Mouse (Mus musculus) ES-E14 (cell line): Measurements from ENCODE around the gene 3110082I17Rik. TPM values are rescaled to one million over a fixed set of nuclear protein-coding genes. Genes with fewer than 3 reads are reported as not detected.
A peak's percentile ranks its signal among the peaks of the same experiment; 100 is the strongest.

Experiments used
- DNase-seq: peaks from one replicate; pipeline ENCODE4 v3.0.0-alpha.2; 2013; ENCODE audit warnings: low read depth, low spot score
- H3K27ac ChIP-seq: 2 replicates; pipeline ENCODE4 v1.5.1; 2012; ENCODE audit warnings: low read depth, mild to moderate bottlenecking, low read length, moderate library complexity, mixed read lengths; ENCODE audit not compliant: poor library complexity, insufficient read depth, severe bottlenecking
- H3K36me3 ChIP-seq: 2 replicates; pipeline ENCODE4 v1.6.1; 2012; ENCODE audit warnings: mild to moderate bottlenecking, low read length, moderate library complexity, mixed read lengths; ENCODE audit not compliant: control insufficient read depth, poor library complexity, insufficient read depth, severe bottlenecking
- H3K4me1 ChIP-seq, 2 experiments: fragments of 150-350 bp in 1 of 2; sonication (generic) in 1 of 2; 2 replicates each; pipeline ENCODE4 v1.6.1; 2012; ENCODE audit warnings: low read length in 2 of 2, mild to moderate bottlenecking in 1 of 2, mixed read lengths in 1 of 2; ENCODE audit not compliant: control insufficient read depth in 2 of 2, insufficient read depth in 2 of 2, poor library complexity in 1 of 2
- H3K4me3 ChIP-seq, 2 experiments: fragments of 150-350 bp in 1 of 2; sonication (generic) in 1 of 2; 2 replicates each; pipeline ENCODE4 v1.5.1; 2012; ENCODE audit warnings: low read length in 2 of 2, low read depth in 1 of 2, mild to moderate bottlenecking in 1 of 2, mixed read lengths in 1 of 2; ENCODE audit not compliant: insufficient read depth in 1 of 2, poor library complexity in 1 of 2, severe bottlenecking in 1 of 2
- H3K9ac ChIP-seq: 2 replicates; pipeline ENCODE4 v1.6.1; 2012; ENCODE audit warnings: low read depth, mild to moderate bottlenecking, low read length, mixed read lengths; ENCODE audit not compliant: poor library complexity, insufficient read depth, severe bottlenecking
- H3K9me3 ChIP-seq: fragments of 150-350 bp; sonication (generic); 2 replicates; pipeline ENCODE4 v1.6.1; 2012; ENCODE audit warnings: low read depth, mild to moderate bottlenecking, low read length; ENCODE audit not compliant: control insufficient read depth, insufficient read depth
- CHD2 ChIP-seq: IDR thresholded peaks from 2 replicates; pipeline ENCODE4 v1.6.1; 2014; ENCODE audit warnings: mild to moderate bottlenecking, low read depth, low read length, inconsistent platforms
- HCFC1 ChIP-seq: IDR thresholded peaks from 2 replicates; pipeline ENCODE4 v1.6.1; 2012; ENCODE audit warnings: low read length, inconsistent platforms, borderline replicate concordance; ENCODE audit not compliant: insufficient read depth
- MAFK ChIP-seq: IDR thresholded peaks from 2 replicates; pipeline ENCODE4 v1.6.1; 2014; ENCODE audit warnings: mild to moderate bottlenecking, low read depth, low read length, inconsistent platforms; ENCODE audit not compliant: insufficient read depth
- ZC3H11A ChIP-seq: IDR thresholded peaks from 2 replicates; pipeline ENCODE4 v1.6.1; 2012; ENCODE audit warnings: low read depth, mild to moderate bottlenecking, inconsistent platforms, low read length, borderline replicate concordance
- ZNF384 ChIP-seq: IDR thresholded peaks from 2 replicates; pipeline ENCODE4 v1.6.1; 2012; ENCODE audit warnings: low read depth, low read length, inconsistent platforms
- in situ Hi-C, 2 experiments: fragments of 600-800 bp; cut with MboI; formaldehyde crosslinking; loops; one replicate each; pipeline ENCODE4 v1.15.1; 2025; ENCODE audit warnings: low sequenced_read_pairs in 2 of 2, inconsistent platforms in 1 of 2; ENCODE audit not compliant: unreplicated experiment in 2 of 2
- total RNA-seq: library from RNA; depleted of rRNA; stranded (reverse); fragments of 300-350 nt; gene quantifications from 2 replicates; pipeline ENCODE4 v1.2.3, GENCODE M21; 2012

The 3110082I17Rik gene
- total RNA-seq, 1 experiment: 32.6 TPM

DNA sequence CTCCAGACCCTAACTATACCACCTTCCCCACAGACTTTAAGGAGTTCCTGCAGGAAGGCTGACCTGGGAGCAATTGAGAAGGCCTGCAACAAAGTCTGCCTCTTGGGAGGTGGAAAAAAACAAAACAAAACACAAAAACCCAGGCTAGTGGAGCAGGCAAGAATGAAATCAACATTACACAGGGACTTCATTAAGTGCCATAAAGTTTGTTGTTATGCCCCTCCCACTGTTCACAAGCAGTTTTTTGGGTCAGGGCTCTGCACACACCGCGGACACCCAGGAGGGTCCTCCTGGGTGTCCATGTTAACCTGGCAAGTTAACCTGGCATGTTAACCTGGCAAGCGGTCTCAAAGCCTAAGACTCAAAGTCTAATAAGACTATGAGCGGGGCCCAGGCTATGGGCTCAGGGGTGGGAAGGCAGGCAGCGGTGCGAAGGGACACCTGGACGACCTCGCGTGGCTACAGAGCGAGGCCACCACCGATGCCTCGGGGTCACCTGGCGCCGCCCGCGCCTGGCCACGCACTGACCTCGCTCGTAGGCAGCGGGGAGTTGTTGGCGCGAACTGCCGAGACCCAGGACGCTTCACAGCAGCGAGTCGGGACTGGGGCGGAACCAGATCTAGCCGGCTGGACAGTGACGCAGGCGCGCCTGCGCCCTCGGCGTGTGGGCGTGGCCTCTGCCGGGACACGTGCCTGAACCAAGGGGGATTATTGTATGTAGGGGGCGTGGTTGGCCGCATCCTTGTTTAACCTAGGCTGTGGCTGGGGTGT lies 88.5 kb downstream of the 3110082I17Rik start:
- Histone ChIP-seq H3K9me3 (no peaks in the 10 kb centered on the region), H3K4me1 (peaks cover 2 to 21% of the 10 kb centered on the region in 2 experiments; a peak in 3 of 4 replicates), H3K27ac (peak overlapping the region; percentile 9; the same call in 1 of the 2 replicates), H3K4me3 (peak overlapping the region; percentile 69 to 77), H3K9ac (peak overlapping the region; percentile 84), H3K36me3 (no peaks in the 10 kb centered on the region)
- TF ChIP-seq ZNF384: no peak
- no peak for TF ChIP-seq MAFK
- TF ChIP-seq ZC3H11A: no peak
- TF ChIP-seq CHD2: no peak
- no peak for TF ChIP-seq HCFC1
- peak; percentile 83 for DNase-seq
- in situ Hi-C loops: no loop called here

DNA sequence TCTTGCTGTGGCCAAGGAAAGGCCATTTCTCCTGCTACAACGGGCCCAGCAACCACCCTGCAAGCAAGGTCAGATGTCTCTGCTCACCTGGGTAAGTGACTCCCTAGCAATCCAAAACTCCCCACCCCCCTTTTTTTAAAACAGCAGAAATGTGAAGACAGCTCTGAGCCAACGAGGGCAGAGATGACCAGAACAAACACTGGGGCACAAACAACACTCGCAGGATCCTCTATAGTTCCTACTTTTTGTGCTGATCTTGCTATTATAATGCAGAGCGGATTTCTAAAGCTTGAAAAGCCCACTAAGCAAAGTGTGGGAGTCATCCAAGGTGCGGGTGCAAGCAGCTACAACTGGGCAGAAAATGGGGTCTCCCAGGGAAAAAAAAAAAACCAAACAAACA lies 89.2 kb downstream of the 3110082I17Rik start:
- TF ChIP-seq ZNF384 (no peak), CHD2 (no peak), MAFK (peak; percentile 56; the same call in 1 of the 2 replicates)
- peak overlapping the region; percentile 84; the same call in 1 of the 2 replicates for H3K9ac ChIP-seq
- H3K36me3 ChIP-seq: no peaks in the 10 kb centered on the region
- H3K9me3 ChIP-seq: no peaks in the 10 kb centered on the region
- in situ Hi-C loops: no loop called here
- no peak overlapping the region for H3K27ac ChIP-seq
- no peak for DNase-seq
- peaks cover 2 to 25% of the 10 kb centered on the region in 2 experiments; a peak in 3 of 4 replicates for H3K4me1 ChIP-seq
- H3K4me3 ChIP-seq: no peak overlapping the region

DNA sequence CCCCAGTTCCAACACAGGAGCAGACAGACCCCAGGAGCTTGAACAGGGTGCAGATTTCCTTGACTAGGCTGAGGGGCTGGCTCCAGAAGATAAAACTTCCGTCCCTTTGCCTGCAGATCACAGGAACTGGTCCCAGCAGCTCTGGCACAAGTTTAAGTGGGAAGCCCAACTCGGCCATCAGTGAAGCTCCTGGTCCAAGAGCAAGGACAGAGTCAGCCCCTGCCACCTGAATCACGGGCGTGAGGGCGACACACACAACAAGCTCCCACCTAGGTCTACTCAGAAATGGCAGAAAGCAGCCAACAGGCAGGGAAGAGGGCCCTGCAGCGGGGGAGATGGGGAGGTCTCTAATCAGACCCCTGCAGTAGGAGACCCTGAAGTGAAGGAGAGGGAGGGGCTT lies 90.0 kb downstream of the 3110082I17Rik start:
- TF ChIP-seq CHD2 (no peak), HCFC1 (no peak), ZC3H11A (no peak), MAFK (no peak), ZNF384 (no peak)
- H3K4me3 ChIP-seq: no peak overlapping the region
- H3K9me3 ChIP-seq: no peaks in the 10 kb centered on the region
- no peak for DNase-seq
- H3K27ac ChIP-seq: no peak overlapping the region
- no peak overlapping the region for H3K9ac ChIP-seq
- H3K4me1 ChIP-seq: peaks cover 2 to 31% of the 10 kb centered on the region in 2 experiments; a peak in 3 of 4 replicates
- no peaks in the 10 kb centered on the region for H3K36me3 ChIP-seq
- in situ Hi-C loops: no loop called here

DNA sequence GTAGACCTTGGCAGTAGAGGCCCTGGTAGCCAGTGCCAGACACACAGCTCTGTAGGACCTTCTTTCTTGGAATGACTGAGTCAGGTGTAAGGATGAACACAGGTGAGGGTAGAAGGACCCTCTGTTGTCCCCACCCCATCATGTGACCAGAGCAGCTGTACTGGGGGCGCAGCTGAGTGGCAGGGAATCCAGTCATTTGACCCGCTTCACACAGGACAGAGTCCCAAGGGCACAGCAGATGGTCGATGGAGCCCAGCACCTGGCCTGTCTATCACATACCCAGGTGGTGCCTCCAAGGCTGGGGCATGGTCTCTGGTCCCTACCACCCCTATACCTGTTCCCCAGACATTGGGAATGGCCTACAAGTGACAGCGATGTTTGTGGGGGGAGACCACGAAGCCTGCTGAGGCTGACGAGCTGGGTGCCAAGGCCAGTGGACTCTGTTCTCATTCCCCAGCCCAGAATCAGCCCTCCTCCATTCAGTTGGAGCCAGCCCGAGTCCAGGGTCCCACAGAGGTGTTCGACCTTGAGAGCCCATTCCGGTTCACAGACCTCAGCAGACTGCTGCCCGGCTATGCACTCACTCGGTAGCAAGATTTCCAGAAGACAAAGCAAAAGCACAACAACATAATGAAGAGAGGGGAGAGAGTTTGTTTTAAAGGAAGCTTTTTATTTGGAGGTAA lies 91.5 kb downstream of the 3110082I17Rik start:
- Histone ChIP-seq H3K4me1 (peaks cover 4 to 36% of the 10 kb centered on the region in 2 experiments; a peak in 3 of 4 replicates), H3K27ac (no peak overlapping the region), H3K9ac (no peak overlapping the region), H3K36me3 (peaks cover 2% of the 10 kb centered on the region; the same call in 1 of the 2 replicates), H3K4me3 (no peak overlapping the region), H3K9me3 (no peaks in the 10 kb centered on the region)
- TF ChIP-seq CHD2: no peak
- TF ChIP-seq HCFC1: no peak
- TF ChIP-seq ZNF384: no peak
- no peak for TF ChIP-seq MAFK
- no peak for TF ChIP-seq ZC3H11A
- in situ Hi-C loops: no loop called here
- no peak for DNase-seq
